Mouse (Mus musculus) ES-E14 (cell line): ENCODE measurements around the gene Dcun1d3.

Experiments
- CHD2 ChIP-seq: IDR thresholded peaks from 2 replicates; pipeline ENCODE4 v1.6.1; 2014; ENCODE audit warnings: mild to moderate bottlenecking, low read depth, low read length, inconsistent platforms
- HCFC1 ChIP-seq: IDR thresholded peaks from 2 replicates; pipeline ENCODE4 v1.6.1; 2012; ENCODE audit warnings: low read length, inconsistent platforms, borderline replicate concordance; ENCODE audit not compliant: insufficient read depth
- MAFK ChIP-seq: IDR thresholded peaks from 2 replicates; pipeline ENCODE4 v1.6.1; 2014; ENCODE audit warnings: mild to moderate bottlenecking, low read depth, low read length, inconsistent platforms; ENCODE audit not compliant: insufficient read depth
- ZNF384 ChIP-seq: IDR thresholded peaks from 2 replicates; pipeline ENCODE4 v1.6.1; 2012; ENCODE audit warnings: low read depth, low read length, inconsistent platforms

GRCm38 (mm10) chr7:119873050-119873449 is 23.0 kb downstream of the Dcun1d3 start:
- TF ChIP-seq ZNF384 (no peak), MAFK (no peak), CHD2 (no peak), HCFC1 (no peak)
